Comparison of ENCODE assay signal across 8 mouse cellular contexts in the genomic region with DNA sequence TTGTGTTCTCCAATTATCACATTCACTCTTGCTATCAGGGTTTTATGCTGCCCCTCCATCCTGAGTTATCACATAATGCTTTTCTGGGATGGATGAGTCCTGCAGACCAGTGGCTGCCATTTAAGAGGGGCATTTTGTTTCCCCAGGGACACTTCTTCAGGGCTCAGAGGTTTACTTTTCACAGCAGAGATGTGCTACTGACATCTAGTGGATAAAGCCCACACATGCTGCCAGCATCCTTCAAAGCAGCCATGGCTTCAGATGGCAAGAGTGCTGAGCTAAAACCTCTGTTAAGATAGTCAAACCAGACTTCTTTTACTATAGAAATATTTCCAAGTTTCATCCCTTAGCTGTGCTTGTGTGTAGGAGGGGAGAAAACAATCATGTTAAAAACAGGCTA. TPM values are rescaled to one million over a fixed set of nuclear protein-coding genes. Genes with fewer than 3 reads are reported as not detected.
A peak's percentile ranks its signal among the peaks of the same experiment; 100 is the strongest.
DNase-seq lines count a peak whose midpoint lies in the region; TF ChIP-seq lines count a peak whose summit lies in the region.

No protein-coding gene starts in this region.

- TF ChIP-seq POLR2A in ES-Bruce4 (IDR thresholded peaks at IDR 0.05; ENCODE audit: insufficient read depth, low read length), result no peak

- no peak for TF ChIP-seq EP300 in ES-Bruce4 (IDR thresholded peaks at IDR 0.05; ENCODE audit: insufficient read depth, low read depth, low read length)

- peak; percentile 22 for TF ChIP-seq CTCF in ES-Bruce4 (IDR thresholded peaks at IDR 0.05; ENCODE audit: low read depth, low read length)

- no peaks in the 10 kb centered on the region for H3K9me3 ChIP-seq in ES-Bruce4 (replicated peaks; ENCODE audit: control insufficient read depth, insufficient read depth, low read length, poor library complexity, severe bottlenecking)

- peak; percentile 28 for DNase-seq in kidney, adult 9 months
- DNase-seq in kidney, adult 18-20 months, result no peak
- DNase-seq in cerebellum, postnatal 10 days, result peak; percentile 59 to 71
- DNase-seq in layer of hippocampus, postnatal 14 days (ENCODE audit: low spot score in 2 of 2), result peak; percentile 28 to 31
- DNase-seq in urinary bladder, postnatal 4 days (ENCODE audit: low spot score in 2 of 2), result no peak
- DNase-seq in Muller cell, postnatal 12 days (ENCODE audit: inconsistent ontology term), result no peak
- DNase-seq in heart, adult 9 months (ENCODE audit: low spot score in 2 of 2), result no peak

- H3K36me3 ChIP-seq in ES-Bruce4 (ENCODE audit: control insufficient read depth, insufficient read depth, low read length, poor library complexity, severe bottlenecking), result no peaks in the 10 kb centered on the region

- no peak overlapping the region for H3K4me3 ChIP-seq in ES-Bruce4 (ENCODE audit: low read depth, low read length)

- H3K4me1 ChIP-seq in ES-Bruce4 (ENCODE audit: control insufficient read depth, insufficient read depth, low read length), result no peaks in the 10 kb centered on the region

- H3K9ac ChIP-seq in ES-Bruce4 (ENCODE audit: low read depth, poor library complexity, severe bottlenecking), result no peak overlapping the region

- no peaks in the 10 kb centered on the region for H3K27me3 ChIP-seq in ES-Bruce4 (ENCODE audit: control insufficient read depth, insufficient read depth, low read length, poor library complexity, severe bottlenecking)

- H3K27ac ChIP-seq in ES-Bruce4 (ENCODE audit: insufficient read depth, low read length), result no peak overlapping the region

RNA-seq across cellular contexts. Expression of gene Serpinb8, which starts 8.7 kb away (rescaled TPM):
- polyA plus RNA-seq in ES-Bruce4 (2011; ENCODE audit: insufficient read depth, insufficient read length, low read depth, missing spikeins), result 3.4 and 3.6 TPM in 2 replicates
- 1 to 10 TPM; 4.1 to 5.8 TPM for total RNA-seq in layer of hippocampus, postnatal 14 days (2021)

Comparison
In these comparisons a context has a peak if more than half of its experiments do, and no peak if none do; other contexts are left out.
1. DNase-seq: peak in kidney, adult 9 months (single experiment), cerebellum, postnatal 10 days (2 of 2) and layer of hippocampus, postnatal 14 days (2 of 2); none in kidney, adult 18-20 months (single experiment), urinary bladder, postnatal 4 days (0 of 2), Muller cell, postnatal 12 days (single experiment) and heart, adult 9 months (0 of 2).